Mouse (Mus musculus): Measurements from ENCODE around the gene Lsp1. TPM values are rescaled to one million over a fixed set of nuclear protein-coding genes. Genes with fewer than 3 reads are reported as not detected.

Lsp1 gene
- polyA plus RNA-seq, 1 experiment from 2014 or later = 48.6 TPM

DNA sequence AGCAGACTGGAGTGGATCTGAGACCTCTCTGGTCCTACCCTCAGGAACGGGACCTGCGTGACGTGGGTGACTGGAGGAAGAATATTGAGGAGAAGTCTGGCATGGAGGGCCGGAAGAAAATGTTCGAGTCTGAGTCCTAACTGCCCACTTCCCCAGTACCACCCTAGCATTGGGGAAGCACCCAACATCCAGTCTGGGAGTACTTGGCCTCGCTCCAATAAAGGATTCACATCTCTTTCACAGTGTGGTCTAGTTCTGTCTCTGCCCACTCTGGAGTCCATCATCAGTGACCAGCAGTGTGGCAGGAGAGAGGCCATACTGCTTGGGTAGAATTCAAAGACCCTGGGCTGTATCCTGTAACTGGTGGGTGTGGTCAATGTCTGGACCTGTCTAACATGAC lies 16.4 kb upstream of the Lsp1 start:
- 97% methylated on average over 6 of the region's 6 CpGs for WGBS
- Histone ChIP-seq H3K36me3 (ENCODE audit: control insufficient read depth, insufficient read depth, low read length) (no peaks in the 10 kb centered on the region), H3K27me3 (ENCODE audit: control insufficient read depth, insufficient read depth, low read length) (no peaks in the 10 kb centered on the region), H3K4me1 (ENCODE audit: control insufficient read depth in 2 of 2, insufficient read depth in 2 of 2, low read length in 2 of 2) (peaks cover 23 to 24% of the 10 kb centered on the region in 2 experiments), H3K4me2 (ENCODE audit: low read length) (no peak overlapping the region), H3K9ac (ENCODE audit: low read length) (no peak overlapping the region), H3K9me3 (ENCODE audit: control insufficient read depth, low read length) (no peaks in the 10 kb centered on the region), H3K27ac (replicated peaks in 1 of 2; ENCODE audit: control insufficient read depth in 1 of 2, insufficient read depth in 1 of 2, low read depth in 2 of 2, low read length in 2 of 2) (no peak overlapping the region), H3K4me3 (ENCODE audit: control insufficient read depth in 1 of 2, insufficient read depth in 1 of 2, low read depth in 1 of 2, low read length in 2 of 2) (no peak overlapping the region)
- ATAC-seq (ENCODE audit: insufficient number of reproducible peaks, insufficient read depth, low FRiP score, low read depth) = no peak

DNA sequence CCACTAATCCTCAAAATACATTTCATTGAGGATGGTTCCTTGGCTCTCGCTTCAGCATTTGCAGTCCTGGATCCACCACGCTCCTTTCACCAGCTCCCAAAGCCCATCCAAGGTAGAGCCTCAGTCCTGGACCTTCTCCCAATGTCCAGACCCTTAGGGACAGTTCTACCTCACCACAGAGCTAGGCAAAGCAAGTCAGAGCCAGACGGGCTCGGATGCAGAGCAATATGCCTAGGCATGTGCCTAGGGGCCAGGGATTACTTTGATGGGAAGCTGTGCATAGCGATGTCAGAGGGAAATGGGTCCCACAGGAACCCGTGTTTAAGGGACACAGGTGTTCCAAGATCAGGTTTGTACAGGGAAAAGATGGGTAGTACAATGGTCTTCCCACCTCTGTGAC lies 15.3 kb upstream of the Lsp1 start:
- no peak overlapping the region for H3K9ac ChIP-seq (ENCODE audit: low read length)
- H3K36me3 ChIP-seq (ENCODE audit: control insufficient read depth, insufficient read depth, low read length) = no peaks in the 10 kb centered on the region
- H3K4me2 ChIP-seq (ENCODE audit: low read length) = no peak overlapping the region
- 90% methylated on average over 6 of the region's 6 CpGs for whole genome bisulfite sequencing
- H3K9me3 ChIP-seq (ENCODE audit: control insufficient read depth, low read length) = no peaks in the 10 kb centered on the region
- peaks cover 23 to 24% of the 10 kb centered on the region in 2 experiments for H3K4me1 ChIP-seq (ENCODE audit: control insufficient read depth in 2 of 2, insufficient read depth in 2 of 2, low read length in 2 of 2)
- H3K4me3 ChIP-seq (ENCODE audit: control insufficient read depth in 1 of 2, insufficient read depth in 1 of 2, low read depth in 1 of 2, low read length in 2 of 2) = no peak overlapping the region
- ATAC-seq (ENCODE audit: insufficient number of reproducible peaks, insufficient read depth, low FRiP score, low read depth) = no peak
- H3K27me3 ChIP-seq (ENCODE audit: control insufficient read depth, insufficient read depth, low read length) = no peaks in the 10 kb centered on the region
- H3K27ac ChIP-seq (replicated peaks in 1 of 2; ENCODE audit: control insufficient read depth in 1 of 2, insufficient read depth in 1 of 2, low read depth in 2 of 2, low read length in 2 of 2) = no peak overlapping the region

DNA sequence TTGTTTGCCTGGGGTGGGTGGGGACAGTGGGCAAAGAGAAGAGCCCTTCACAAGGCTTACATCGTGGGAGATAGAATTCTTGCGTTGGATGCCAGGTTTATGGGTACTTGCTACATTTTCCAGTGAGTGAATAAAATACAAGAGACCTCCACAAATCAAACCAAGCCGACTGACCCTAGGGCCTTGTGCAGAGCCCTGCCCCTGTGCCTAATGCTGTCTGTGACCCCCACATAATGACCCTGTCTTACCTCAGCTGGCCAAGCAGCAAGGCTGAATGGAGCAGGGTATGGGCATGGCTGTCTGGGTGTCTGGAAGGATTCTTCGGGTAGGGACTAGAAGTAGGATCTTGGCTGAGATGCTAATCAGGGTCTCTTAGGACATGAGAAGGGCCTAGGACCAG lies 14.3 kb upstream of the Lsp1 start:
- Histone ChIP-seq H3K9ac (ENCODE audit: low read length) (no peak overlapping the region), H3K36me3 (ENCODE audit: control insufficient read depth, insufficient read depth, low read length) (no peaks in the 10 kb centered on the region), H3K27ac (replicated peaks in 1 of 2; ENCODE audit: control insufficient read depth in 1 of 2, insufficient read depth in 1 of 2, low read depth in 2 of 2, low read length in 2 of 2) (no peak overlapping the region), H3K4me1 (ENCODE audit: control insufficient read depth in 2 of 2, insufficient read depth in 2 of 2, low read length in 2 of 2) (peaks cover 14 to 17% of the 10 kb centered on the region in 2 experiments), H3K9me3 (ENCODE audit: control insufficient read depth, low read length) (no peaks in the 10 kb centered on the region), H3K4me2 (ENCODE audit: low read length) (no peak overlapping the region), H3K4me3 (ENCODE audit: control insufficient read depth in 1 of 2, insufficient read depth in 1 of 2, low read depth in 1 of 2, low read length in 2 of 2) (no peak overlapping the region), H3K27me3 (ENCODE audit: control insufficient read depth, insufficient read depth, low read length) (no peaks in the 10 kb centered on the region)
- ATAC-seq (ENCODE audit: insufficient number of reproducible peaks, insufficient read depth, low FRiP score, low read depth) = no peak
- WGBS = 75% methylated on average over 4 of the region's 4 CpGs

DNA sequence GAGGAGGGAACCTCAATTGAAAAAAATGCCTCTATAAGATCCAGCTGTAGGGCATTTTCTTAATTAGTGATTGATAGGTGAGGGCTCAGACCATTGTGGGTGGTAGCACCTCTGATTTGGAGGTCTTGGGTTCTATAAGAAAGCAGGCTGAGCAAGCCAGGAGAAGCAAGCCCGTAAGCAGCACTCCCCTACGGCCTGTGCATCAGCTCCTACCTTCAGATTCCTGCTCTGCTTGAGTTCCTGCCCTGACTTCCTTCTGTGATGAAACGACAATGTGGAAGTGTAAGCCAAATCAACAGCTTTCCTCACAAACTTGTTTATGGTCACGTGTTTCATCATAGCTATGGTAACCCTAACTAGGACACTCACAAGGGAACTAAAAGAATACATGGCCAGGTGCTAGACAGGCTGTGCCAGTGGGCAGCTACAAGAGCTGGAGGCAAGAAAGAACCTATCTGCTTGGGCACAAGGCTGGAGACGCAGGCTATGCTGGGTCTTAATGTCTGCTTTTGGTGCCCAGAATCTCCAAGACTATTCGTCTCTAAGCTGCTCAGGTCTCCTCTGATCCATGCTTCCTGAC lies 11.5 kb upstream of the Lsp1 start:
- Histone ChIP-seq H3K4me3 (ENCODE audit: control insufficient read depth in 1 of 2, insufficient read depth in 1 of 2, low read depth in 1 of 2, low read length in 2 of 2) (no peak overlapping the region), H3K27me3 (ENCODE audit: control insufficient read depth, insufficient read depth, low read length) (no peaks in the 10 kb centered on the region), H3K9me3 (ENCODE audit: control insufficient read depth, low read length) (no peaks in the 10 kb centered on the region), H3K27ac (replicated peaks in 1 of 2; ENCODE audit: control insufficient read depth in 1 of 2, insufficient read depth in 1 of 2, low read depth in 2 of 2, low read length in 2 of 2) (peak overlapping the region in 1 of 2 experiments; percentile 38; a peak in 1 of 4 replicates), H3K4me2 (ENCODE audit: low read length) (no peak overlapping the region), H3K4me1 (ENCODE audit: control insufficient read depth in 2 of 2, insufficient read depth in 2 of 2, low read length in 2 of 2) (peaks cover 2 to 5% of the 10 kb centered on the region in 2 experiments; a peak in 2 of 4 replicates), H3K9ac (ENCODE audit: low read length) (no peak overlapping the region), H3K36me3 (ENCODE audit: control insufficient read depth, insufficient read depth, low read length) (no peaks in the 10 kb centered on the region)
- no peak for ATAC-seq (ENCODE audit: insufficient number of reproducible peaks, insufficient read depth, low FRiP score, low read depth)
- WGBS = 65% methylated on average over 6 of the region's 6 CpGs

DNA sequence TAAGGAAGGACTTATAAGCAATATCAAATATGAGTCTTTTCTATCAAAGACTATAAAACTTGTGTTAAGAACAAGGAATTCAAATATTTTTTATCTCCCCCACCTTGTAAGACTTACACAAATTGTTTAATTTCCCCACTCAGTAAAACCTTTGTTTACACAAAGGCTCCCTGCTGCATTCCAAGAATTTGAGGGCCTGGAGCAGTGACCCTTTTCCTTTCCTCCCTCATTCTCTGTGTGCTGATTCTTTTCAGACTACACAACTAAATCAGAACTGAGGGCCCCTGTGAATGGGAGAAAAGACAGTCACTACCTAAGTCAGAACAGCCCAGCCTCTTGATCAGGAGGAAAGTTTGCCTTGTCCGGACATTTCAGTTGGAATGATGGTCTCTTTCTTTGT lies 5.9 kb upstream of the Lsp1 start:
- no peaks in the 10 kb centered on the region for H3K27me3 ChIP-seq (ENCODE audit: control insufficient read depth, insufficient read depth, low read length)
- H3K9me3 ChIP-seq (ENCODE audit: control insufficient read depth, low read length) = no peaks in the 10 kb centered on the region
- H3K4me3 ChIP-seq (ENCODE audit: control insufficient read depth in 1 of 2, insufficient read depth in 1 of 2, low read depth in 1 of 2, low read length in 2 of 2) = no peak overlapping the region
- no peak overlapping the region for H3K4me2 ChIP-seq (ENCODE audit: low read length)
- H3K36me3 ChIP-seq (ENCODE audit: control insufficient read depth, insufficient read depth, low read length) = no peaks in the 10 kb centered on the region
- 63% methylated on average over 1 of the region's 1 CpGs for WGBS
- H3K9ac ChIP-seq (ENCODE audit: low read length) = peak overlapping the region; percentile 6; the same call in 1 of the 2 replicates
- H3K4me1 ChIP-seq (ENCODE audit: control insufficient read depth in 2 of 2, insufficient read depth in 2 of 2, low read length in 2 of 2) = peaks cover 42 to 56% of the 10 kb centered on the region in 2 experiments
- ATAC-seq (ENCODE audit: insufficient number of reproducible peaks, insufficient read depth, low FRiP score, low read depth) = no peak
- peak overlapping the region; percentile 95 to 98; a peak in 3 of 4 replicates for H3K27ac ChIP-seq (replicated peaks in 1 of 2; ENCODE audit: control insufficient read depth in 1 of 2, insufficient read depth in 1 of 2, low read depth in 2 of 2, low read length in 2 of 2)

DNA sequence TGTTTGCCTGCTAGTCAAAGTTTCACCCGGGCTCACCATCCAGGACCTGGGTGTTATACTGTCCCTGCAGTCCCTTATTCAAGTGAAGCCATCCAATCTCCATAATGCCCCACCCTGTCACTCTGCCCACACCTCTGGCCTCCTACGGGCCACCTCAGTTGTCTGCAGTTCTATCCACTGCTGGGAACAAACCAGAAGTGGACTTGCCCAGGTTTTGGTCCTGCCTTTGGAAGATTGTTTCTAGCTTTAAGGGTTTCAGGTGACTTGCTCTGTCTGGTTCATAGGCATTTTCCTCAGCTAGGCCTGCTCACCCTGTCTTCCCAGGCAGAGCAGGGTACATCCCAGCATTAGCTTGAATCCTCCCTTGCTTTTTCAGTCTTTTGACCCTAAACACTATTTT lies 5.4 kb upstream of the Lsp1 start:
- 59% methylated on average over 2 of the region's 2 CpGs for whole genome bisulfite sequencing
- Histone ChIP-seq H3K9me3 (ENCODE audit: control insufficient read depth, low read length) (no peaks in the 10 kb centered on the region), H3K27ac (replicated peaks in 1 of 2; ENCODE audit: control insufficient read depth in 1 of 2, insufficient read depth in 1 of 2, low read depth in 2 of 2, low read length in 2 of 2) (peak overlapping the region; percentile 95 to 98), H3K4me1 (ENCODE audit: control insufficient read depth in 2 of 2, insufficient read depth in 2 of 2, low read length in 2 of 2) (peaks cover 47 to 61% of the 10 kb centered on the region in 2 experiments), H3K27me3 (ENCODE audit: control insufficient read depth, insufficient read depth, low read length) (no peaks in the 10 kb centered on the region), H3K4me2 (ENCODE audit: low read length) (no peak overlapping the region), H3K9ac (ENCODE audit: low read length) (peak overlapping the region; percentile 6; the same call in 1 of the 2 replicates), H3K4me3 (ENCODE audit: control insufficient read depth in 1 of 2, insufficient read depth in 1 of 2, low read depth in 1 of 2, low read length in 2 of 2) (no peak overlapping the region), H3K36me3 (ENCODE audit: control insufficient read depth, insufficient read depth, low read length) (no peaks in the 10 kb centered on the region)
- ATAC-seq (ENCODE audit: insufficient number of reproducible peaks, insufficient read depth, low FRiP score, low read depth) = no peak

DNA sequence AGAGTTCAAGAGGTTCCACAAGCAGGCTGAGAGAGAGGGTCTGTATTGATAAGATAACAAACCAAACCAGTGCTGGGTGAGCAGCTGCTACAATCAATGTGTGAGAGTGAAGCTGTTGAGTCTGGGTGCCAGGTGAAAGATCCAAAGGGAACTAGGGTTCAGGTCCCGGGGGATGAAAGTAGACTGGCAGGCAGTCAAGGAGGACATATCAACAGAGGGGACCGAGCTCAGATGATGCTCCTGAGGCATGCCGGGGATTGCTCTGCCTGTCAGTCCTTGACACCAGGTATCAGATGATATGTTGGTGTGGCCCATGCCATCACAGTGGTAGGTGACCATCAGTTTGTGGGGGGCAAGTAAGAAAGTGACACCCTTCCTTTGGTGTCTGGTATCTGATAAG lies 3.8 kb upstream of the Lsp1 start:
- 17% methylated on average over 3 of the region's 3 CpGs for WGBS
- H3K4me1 ChIP-seq (ENCODE audit: control insufficient read depth in 2 of 2, insufficient read depth in 2 of 2, low read length in 2 of 2) = peaks cover 59 to 75% of the 10 kb centered on the region in 2 experiments

More for the DNA sequence above, 3.8 kb upstream of the Lsp1 start:
- Histone ChIP-seq H3K36me3 (ENCODE audit: control insufficient read depth, insufficient read depth, low read length) (no peaks in the 10 kb centered on the region), H3K4me3 (ENCODE audit: control insufficient read depth in 1 of 2, insufficient read depth in 1 of 2, low read depth in 1 of 2, low read length in 2 of 2) (no peak overlapping the region), H3K27me3 (ENCODE audit: control insufficient read depth, insufficient read depth, low read length) (no peaks in the 10 kb centered on the region), H3K4me2 (ENCODE audit: low read length) (no peak overlapping the region), H3K9me3 (ENCODE audit: control insufficient read depth, low read length) (no peaks in the 10 kb centered on the region), H3K9ac (ENCODE audit: low read length) (0 out of 2 replicates have a peak overlapping the region, but pooled peaks have one; percentile 32), H3K27ac (replicated peaks in 1 of 2; ENCODE audit: control insufficient read depth in 1 of 2, insufficient read depth in 1 of 2, low read depth in 2 of 2, low read length in 2 of 2) (peak overlapping the region; percentile 95 to 98)
- ATAC-seq (ENCODE audit: insufficient number of reproducible peaks, insufficient read depth, low FRiP score, low read depth) = peak; percentile 49
